Mouse (Mus musculus) neural tube, embryonic 13.5 days (tissue): ENCODE data around the gene Olfr985. TPM values are rescaled to one million over a fixed set of nuclear protein-coding genes. Genes with fewer than 3 reads are reported as not detected.

Experiments
- ATAC-seq: fragments of 200-750 bp; cut with Nextera tagmentation; 2 replicates; pipeline ENCODE4 v1.8.0; 2017; ENCODE audit warnings: low read depth, mild to moderate bottlenecking, moderate TSS enrichment, moderate library complexity
- H3K27ac ChIP-seq: fragments of 300-500 bp; sonication (generic); replicated peaks from 2 replicates; pipeline ENCODE4 v1.5.1; 2015; ENCODE audit warnings: moderate library complexity, mild to moderate bottlenecking, inconsistent platforms
- H3K27me3 ChIP-seq: fragments of 300-500 bp; sonication (generic); 2 replicates; pipeline ENCODE4 v1.6.1; 2015; ENCODE audit warnings: mild to moderate bottlenecking, inconsistent platforms
- H3K36me3 ChIP-seq: fragments of 300-500 bp; sonication (generic); 2 replicates; pipeline ENCODE4 v1.6.1; 2015; ENCODE audit warnings: mild to moderate bottlenecking, inconsistent platforms
- H3K4me1 ChIP-seq: fragments of 300-500 bp; sonication (generic); replicated peaks from 2 replicates; pipeline ENCODE4 v1.6.1; 2015; ENCODE audit warnings: inconsistent platforms
- H3K4me2 ChIP-seq: fragments of 300-500 bp; sonication (generic); 2 replicates; pipeline ENCODE4 v1.6.1; 2015; ENCODE audit warnings: inconsistent platforms, mild to moderate bottlenecking, moderate library complexity
- H3K4me3 ChIP-seq: fragments of 300-500 bp; sonication (generic); 2 replicates; pipeline ENCODE4 v1.5.1; 2015; ENCODE audit warnings: mild to moderate bottlenecking, inconsistent platforms
- H3K9ac ChIP-seq: fragments of 300-500 bp; sonication (generic); 2 replicates; pipeline ENCODE4 v1.6.1; 2015; ENCODE audit warnings: moderate library complexity, mild to moderate bottlenecking, inconsistent platforms
- H3K9me3 ChIP-seq: fragments of 300-500 bp; sonication (generic); 2 replicates; pipeline ENCODE4 v1.6.1; 2016; ENCODE audit warnings: inconsistent platforms
- WGBS: fragments of 180-500 bp; shearing (Covaris S2); methylation state at CpG from one replicate; pipeline ENCODE4 v1.1.7; 2015; 5-methylcytosine and 5-hydroxymethylcytosine counted together
- polyA plus RNA-seq: library from polyadenylated mRNA; unstranded; fragments of >200 nt; fragmentation: Nextera tagmentation; extraction: Ambion mirVana; gene quantifications from 2 replicates; pipeline ENCODE4 v1.2.1, GENCODE M21; 2015

Olfr985 gene
- polyA plus RNA-seq, 1 experiment from 2014 or later = not detected

- Histone ChIP-seq H3K4me3 (no peak within 1 kb of the TSS), H3K4me2 (no peak within 1 kb of the TSS), H3K4me1 (no peaks in the 10 kb centered on the region), H3K9ac (no peak within 1 kb of the TSS), H3K9me3 (no peaks in the 10 kb centered on the region), H3K36me3 (no peaks in the 10 kb centered on the region), H3K27ac (no peak within 1 kb of the TSS), H3K27me3 (no peaks in the 10 kb centered on the region)
- no peak for ATAC-seq
- WGBS = 81% methylated on average over 2 of the region's 2 CpGs
Measured at GRCm38 (mm10) chr9:40093495-40093894, 36.5 kb downstream of the Olfr985 start, which contains the start of gene Olfr983. Olfr983 (minus strand) TSS chr9:40093595.

Other genes with a start within 250 kb of the Olfr985 start
- not detected in 2 replicates for gene Olfr229, start 222.8 kb downstream of the Olfr985 start, polyA plus RNA-seq
- not detected in 2 replicates for gene Olfr974, start 192.7 kb downstream of the Olfr985 start, polyA plus RNA-seq
- gene Olfr975, start 178.1 kb downstream of the Olfr985 start, polyA plus RNA-seq = not detected in 2 replicates
- not detected in 2 replicates for gene Olfr976, start 169.1 kb downstream of the Olfr985 start, polyA plus RNA-seq
- gene Olfr978, start 138.1 kb downstream of the Olfr985 start, polyA plus RNA-seq = not detected in 2 replicates
- gene Olfr979, start 126.7 kb downstream of the Olfr985 start, polyA plus RNA-seq = not detected in 2 replicates
- not detected in 2 replicates for gene Olfr980, start 120.6 kb downstream of the Olfr985 start, polyA plus RNA-seq
- not detected in 2 replicates for gene Olfr981, start 108.7 kb downstream of the Olfr985 start, polyA plus RNA-seq
- not detected in 2 replicates for gene Olfr982, start 56.4 kb downstream of the Olfr985 start, polyA plus RNA-seq
- not detected in 2 replicates for gene Olfr983, start 36.6 kb downstream of the Olfr985 start, polyA plus RNA-seq
- gene Olfr984, start 16.0 kb downstream of the Olfr985 start, polyA plus RNA-seq = not detected in 2 replicates
- gene Tmem225, start 17.9 kb upstream of the Olfr985 start, polyA plus RNA-seq = not detected in 2 replicates
- 0.19 TPM in 1 of 2 replicates, not detected in the other for gene Olfr986, start 50.7 kb upstream of the Olfr985 start, polyA plus RNA-seq
- gene Zfp202, start 62.1 kb upstream of the Olfr985 start, polyA plus RNA-seq = 8.2 and 9.2 TPM in 2 replicates
- 115 and 121 TPM in 2 replicates for gene Scn3b, start 139.0 kb upstream of the Olfr985 start, polyA plus RNA-seq